Mouse (Mus musculus): ENCODE measurements around the gene Mindy4. TPM values are rescaled to one million over a fixed set of nuclear protein-coding genes. Genes with fewer than 3 reads are reported as not detected.

Gene Mindy4
- polyA plus RNA-seq, 1 experiment from 2014 or later = 20.6 TPM

DNA sequence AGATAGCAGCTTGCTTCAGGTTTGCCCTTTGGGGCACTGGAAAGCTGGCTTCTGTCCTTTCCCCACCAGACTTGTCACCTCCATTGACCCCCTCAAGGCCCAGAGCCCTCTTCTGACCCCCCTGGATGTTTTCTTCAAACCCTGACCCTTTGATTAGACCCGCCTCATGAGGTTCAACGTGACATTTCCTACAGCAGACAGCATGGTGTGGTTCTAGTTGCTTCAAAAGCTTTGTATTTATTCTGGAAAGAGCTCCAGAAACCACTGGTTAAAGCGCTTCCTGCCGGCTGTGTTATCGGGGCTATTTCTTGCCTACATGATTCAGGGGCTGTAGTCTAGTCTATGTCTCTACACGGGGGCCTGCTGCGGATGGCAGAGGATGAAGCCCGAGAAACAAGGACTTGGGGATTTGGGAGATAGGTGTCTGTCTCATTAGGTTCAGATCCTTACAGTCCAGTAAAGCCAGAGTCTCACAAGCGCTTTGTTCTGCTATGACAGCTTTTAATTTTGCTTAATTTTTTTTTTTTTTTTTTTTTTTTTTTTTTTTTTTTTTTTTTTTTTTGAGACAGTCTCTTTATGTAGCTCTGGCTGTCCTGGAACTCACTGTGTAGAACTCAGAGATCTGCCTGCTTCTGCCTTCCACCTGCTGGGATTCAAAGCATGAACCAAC, 37.5 kb downstream of the Mindy4 start:
- 86% methylated on average over 9 of the region's 9 CpGs for WGBS
- H3K9ac ChIP-seq = no peak overlapping the region

GRCm38 (mm10) chr6:55241479-55241878, 38.3 kb downstream of the Mindy4 start:
- Histone ChIP-seq H3K27me3 (no peaks in the 10 kb centered on the region), H3K36me3 (0 out of 2 replicates have a peak, but pooled peaks cover under 1% of the 10 kb centered on the region), H3K9ac (no peak overlapping the region), H3K4me1 (no peaks in the 10 kb centered on the region), H3K9me3 (no peaks in the 10 kb centered on the region), H3K4me3 (no peak overlapping the region), H3K27ac (no peak overlapping the region), H3K4me2 (replicated peaks) (no peak overlapping the region)
- no peak for ATAC-seq (ENCODE audit: insufficient number of reproducible peaks, insufficient read depth, low FRiP score, low TSS enrichment)
- 77% methylated on average over 5 of the region's 5 CpGs for WGBS

More for the DNA sequence above, 37.5 kb downstream of the Mindy4 start:
- no peaks in the 10 kb centered on the region for H3K36me3 ChIP-seq
- no peak overlapping the region for H3K4me3 ChIP-seq
- no peak overlapping the region for H3K27ac ChIP-seq
- ATAC-seq (ENCODE audit: insufficient number of reproducible peaks, insufficient read depth, low FRiP score, low TSS enrichment) = no peak
- no peaks in the 10 kb centered on the region for H3K27me3 ChIP-seq
- no peak overlapping the region for H3K4me2 ChIP-seq (replicated peaks)
- no peaks in the 10 kb centered on the region for H3K9me3 ChIP-seq
- no peaks in the 10 kb centered on the region for H3K4me1 ChIP-seq

DNA sequence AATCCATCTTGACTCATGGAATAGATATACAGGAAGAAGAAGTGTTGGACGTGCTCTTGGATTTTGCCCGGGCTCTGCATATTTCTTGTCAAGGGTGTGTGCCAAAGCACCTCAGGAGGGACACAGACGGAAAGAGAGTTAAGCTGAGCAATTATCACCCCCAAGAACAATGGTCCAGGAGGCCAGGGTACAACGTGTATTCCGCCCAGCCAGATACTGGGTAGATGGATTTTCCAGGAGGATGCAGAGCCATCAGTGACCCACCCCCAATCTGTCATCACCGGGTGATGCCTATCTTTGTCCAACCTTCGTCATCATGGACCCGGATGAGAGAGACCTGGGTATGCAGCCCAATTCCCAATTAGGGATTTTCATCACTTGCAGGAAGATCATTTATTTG, 42.5 kb downstream of the Mindy4 start:
- Histone ChIP-seq H3K4me1 (peaks cover 6% of the 10 kb centered on the region; the same call in 1 of the 2 replicates), H3K9ac (no peak overlapping the region), H3K4me2 (replicated peaks) (no peak overlapping the region), H3K27ac (no peak overlapping the region), H3K27me3 (no peaks in the 10 kb centered on the region), H3K4me3 (no peak overlapping the region), H3K36me3 (0 out of 2 replicates have a peak, but pooled peaks cover 3% of the 10 kb centered on the region), H3K9me3 (no peaks in the 10 kb centered on the region)
- 90% methylated on average over 8 of the region's 8 CpGs for WGBS
- no peak for ATAC-seq (ENCODE audit: insufficient number of reproducible peaks, insufficient read depth, low FRiP score, low TSS enrichment)

- H3K27me3 ChIP-seq = no peaks in the 10 kb centered on the region
- H3K9me3 ChIP-seq = no peaks in the 10 kb centered on the region
- no peak overlapping the region for H3K4me3 ChIP-seq
- H3K4me1 ChIP-seq = peaks cover 6% of the 10 kb centered on the region; the same call in 1 of the 2 replicates
- ATAC-seq (ENCODE audit: insufficient number of reproducible peaks, insufficient read depth, low FRiP score, low TSS enrichment) = no peak
- H3K4me2 ChIP-seq (replicated peaks) = no peak overlapping the region
- WGBS = 93% methylated on average over 7 of the region's 7 CpGs
- H3K9ac ChIP-seq = no peak overlapping the region
- 0 out of 2 replicates have a peak, but pooled peaks cover 3% of the 10 kb centered on the region for H3K36me3 ChIP-seq
- no peak overlapping the region for H3K27ac ChIP-seq
Measured at GRCm38 (mm10) chr6:55246441-55246840, 43.3 kb downstream of the Mindy4 start.

DNA sequence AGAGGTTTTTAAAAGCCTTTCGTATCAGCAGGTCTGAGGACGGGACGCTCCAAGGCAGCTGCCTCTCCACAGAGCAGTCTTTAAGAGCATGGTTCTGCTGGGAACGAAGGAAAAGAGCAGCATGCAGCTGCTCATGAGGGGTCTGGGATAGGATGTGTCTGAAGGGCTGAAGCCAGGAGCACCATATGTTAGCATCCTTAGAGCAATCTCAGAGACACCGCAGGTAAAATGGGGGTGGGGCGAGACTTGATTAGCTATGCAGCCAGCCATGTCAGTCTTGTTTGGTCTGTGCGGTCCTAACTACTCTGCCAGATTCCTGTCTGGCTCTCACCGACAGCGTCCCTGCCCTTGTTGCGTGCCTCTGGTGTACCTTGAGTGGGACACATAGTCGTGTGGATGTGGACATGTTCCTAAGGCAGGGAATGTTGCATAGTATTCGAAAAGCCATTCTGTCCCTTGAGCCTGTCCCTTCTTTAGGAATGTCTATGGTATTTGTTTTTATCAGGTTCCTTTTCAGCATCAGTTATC, 43.8 kb downstream of the Mindy4 start:
- no peaks in the 10 kb centered on the region for H3K27me3 ChIP-seq
- H3K27ac ChIP-seq = no peak overlapping the region
- no peak overlapping the region for H3K9ac ChIP-seq
- no peak for ATAC-seq (ENCODE audit: insufficient number of reproducible peaks, insufficient read depth, low FRiP score, low TSS enrichment)
- no peak overlapping the region for H3K4me3 ChIP-seq
- 0 out of 2 replicates have a peak, but pooled peaks cover 3% of the 10 kb centered on the region for H3K36me3 ChIP-seq
- peaks cover 6% of the 10 kb centered on the region; the same call in 1 of the 2 replicates for H3K4me1 ChIP-seq
- H3K9me3 ChIP-seq = no peaks in the 10 kb centered on the region
- WGBS = 91% methylated on average over 12 of the region's 12 CpGs
- H3K4me2 ChIP-seq (replicated peaks) = no peak overlapping the region

GRCm38 (mm10) chr6:55249263-55249662, 46.1 kb downstream of the Mindy4 start:
- H3K4me1 ChIP-seq = peaks cover 6% of the 10 kb centered on the region; the same call in 1 of the 2 replicates
- H3K36me3 ChIP-seq = 0 out of 2 replicates have a peak, but pooled peaks cover 3% of the 10 kb centered on the region
- H3K9me3 ChIP-seq = no peaks in the 10 kb centered on the region
- H3K27me3 ChIP-seq = no peaks in the 10 kb centered on the region
- WGBS = 93% methylated on average over 9 of the region's 9 CpGs
- H3K4me2 ChIP-seq (replicated peaks) = no peak overlapping the region
- no peak overlapping the region for H3K4me3 ChIP-seq
- no peak for ATAC-seq (ENCODE audit: insufficient number of reproducible peaks, insufficient read depth, low FRiP score, low TSS enrichment)
- H3K27ac ChIP-seq = no peak overlapping the region
- H3K9ac ChIP-seq = no peak overlapping the region

GRCm38 (mm10) chr6:55250809-55251208, 47.6 kb downstream of the Mindy4 start:
- WGBS = 71% methylated on average over 11 of the region's 11 CpGs
- Histone ChIP-seq H3K4me1 (peaks cover 6% of the 10 kb centered on the region; the same call in 1 of the 2 replicates), H3K9me3 (no peaks in the 10 kb centered on the region), H3K36me3 (0 out of 2 replicates have a peak, but pooled peaks cover 3% of the 10 kb centered on the region), H3K27me3 (no peaks in the 10 kb centered on the region), H3K27ac (no peak overlapping the region), H3K9ac (no peak overlapping the region), H3K4me2 (replicated peaks) (no peak overlapping the region), H3K4me3 (no peak overlapping the region)
- no peak for ATAC-seq (ENCODE audit: insufficient number of reproducible peaks, insufficient read depth, low FRiP score, low TSS enrichment)

DNA sequence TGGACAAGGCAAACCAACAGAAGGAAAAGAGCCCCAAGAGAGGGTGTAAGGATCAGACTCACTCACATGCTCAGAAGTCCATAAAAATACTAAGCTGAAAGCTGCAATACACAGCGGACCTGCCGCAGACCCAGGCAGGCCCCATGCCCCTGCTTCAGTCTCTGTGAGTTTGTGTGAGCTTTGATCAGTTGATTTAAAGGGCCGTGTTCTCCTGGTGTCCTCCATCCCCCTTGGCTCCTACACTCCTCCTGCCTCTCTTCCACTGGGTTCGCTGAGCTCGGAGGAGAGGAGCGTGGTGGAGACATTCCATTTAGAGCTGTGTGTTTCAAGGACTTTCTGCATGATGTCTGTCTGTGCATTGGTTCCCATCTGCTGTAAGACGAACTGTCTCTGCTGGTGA, 48.4 kb downstream of the Mindy4 start:
- 0 out of 2 replicates have a peak, but pooled peaks cover 2% of the 10 kb centered on the region for H3K36me3 ChIP-seq
- peaks cover 6% of the 10 kb centered on the region; the same call in 1 of the 2 replicates for H3K4me1 ChIP-seq
- H3K9me3 ChIP-seq = no peaks in the 10 kb centered on the region
- no peak for ATAC-seq (ENCODE audit: insufficient number of reproducible peaks, insufficient read depth, low FRiP score, low TSS enrichment)
- WGBS = 71% methylated on average over 7 of the region's 7 CpGs
- H3K9ac ChIP-seq = no peak overlapping the region
- H3K4me3 ChIP-seq = no peak overlapping the region
- H3K4me2 ChIP-seq (replicated peaks) = no peak overlapping the region
- no peaks in the 10 kb centered on the region for H3K27me3 ChIP-seq
- no peak overlapping the region for H3K27ac ChIP-seq

GRCm38 (mm10) chr6:55252731-55253247, 49.6 kb downstream of the Mindy4 start:
- H3K9ac ChIP-seq = no peak overlapping the region
- H3K4me1 ChIP-seq = peaks cover 5% of the 10 kb centered on the region; the same call in 1 of the 2 replicates
- H3K9me3 ChIP-seq = no peaks in the 10 kb centered on the region
- no peak for ATAC-seq (ENCODE audit: insufficient number of reproducible peaks, insufficient read depth, low FRiP score, low TSS enrichment)
- no peaks in the 10 kb centered on the region for H3K36me3 ChIP-seq
- no peak overlapping the region for H3K4me3 ChIP-seq
- H3K4me2 ChIP-seq (replicated peaks) = no peak overlapping the region
- 79% methylated on average over 8 of the region's 8 CpGs for WGBS
- H3K27me3 ChIP-seq = no peaks in the 10 kb centered on the region
- H3K27ac ChIP-seq = no peak overlapping the region

DNA sequence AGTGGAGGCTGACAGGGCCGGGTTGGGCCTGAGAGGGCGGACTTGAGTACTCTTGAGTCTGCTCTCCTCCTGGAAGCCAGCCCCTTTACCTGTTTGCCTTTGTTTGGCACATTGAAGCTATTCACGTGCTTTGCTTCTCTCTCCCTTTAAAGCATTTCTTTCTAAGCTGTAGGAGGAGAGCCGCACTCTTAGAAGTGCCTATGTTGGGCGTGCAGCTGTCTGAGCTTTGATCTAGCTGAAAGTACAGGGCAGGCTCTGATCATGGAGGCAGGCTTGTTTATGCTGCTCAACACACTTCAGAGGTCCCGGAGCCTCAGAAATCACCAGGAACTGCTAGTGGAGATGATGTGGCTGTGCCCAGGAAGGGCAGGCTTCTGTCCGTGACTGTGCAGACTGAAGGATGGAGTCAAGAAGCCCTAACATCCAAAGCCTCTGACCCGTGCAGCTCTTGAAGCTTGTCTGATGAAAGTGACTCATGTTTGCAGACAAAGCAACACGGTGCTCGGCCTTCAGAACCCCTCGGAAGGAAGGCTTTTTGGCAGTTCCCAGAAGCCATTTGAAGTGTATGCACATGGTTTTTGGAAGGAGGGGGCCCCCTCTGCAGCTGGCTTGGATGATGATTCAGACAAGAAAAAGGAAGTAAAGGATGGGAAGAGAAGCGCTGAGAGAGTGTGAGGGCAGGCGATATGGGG, 53.5 kb downstream of the Mindy4 start:
- Histone ChIP-seq H3K27me3 (no peaks in the 10 kb centered on the region), H3K9me3 (no peaks in the 10 kb centered on the region), H3K4me2 (replicated peaks) (no peak overlapping the region), H3K4me3 (no peak overlapping the region), H3K27ac (peak overlapping the region; percentile 26; the same call in 1 of the 2 replicates), H3K9ac (no peak overlapping the region), H3K4me1 (peaks cover 25% of the 10 kb centered on the region), H3K36me3 (no peaks in the 10 kb centered on the region)
- 78% methylated on average over 13 of the region's 13 CpGs for WGBS
- no peak for ATAC-seq (ENCODE audit: insufficient number of reproducible peaks, insufficient read depth, low FRiP score, low TSS enrichment)

- whole genome bisulfite sequencing = 93% methylated on average over 7 of the region's 7 CpGs
- Histone ChIP-seq H3K4me1 (peaks cover 25% of the 10 kb centered on the region), H3K4me2 (replicated peaks) (no peak overlapping the region), H3K36me3 (0 out of 2 replicates have a peak, but pooled peaks cover 3% of the 10 kb centered on the region), H3K4me3 (no peak overlapping the region), H3K27ac (no peak overlapping the region), H3K27me3 (no peaks in the 10 kb centered on the region), H3K9ac (no peak overlapping the region), H3K9me3 (no peaks in the 10 kb centered on the region)
- ATAC-seq (ENCODE audit: insufficient number of reproducible peaks, insufficient read depth, low FRiP score, low TSS enrichment) = no peak
Measured at GRCm38 (mm10) chr6:55257246-55257645, 54.1 kb downstream of the Mindy4 start.

Data from embryonic facial prominence, embryonic 12.5 days (tissue).